Mouse (Mus musculus): Measurements from ENCODE around the gene Cdk5rap3.

The Cdk5rap3 gene

GRCm38 (mm10) chr11:96893203-96893842 is 23.0 kb downstream of the Cdk5rap3 start:
- H3K27me3 ChIP-seq (ENCODE audit: insufficient read depth, low read length), result peaks cover 11% of the 10 kb centered on the region; the same call in 1 of the 2 replicates
- H3K4me1 ChIP-seq (replicated peaks; ENCODE audit: low read depth, low read length), result peaks cover 44% of the 10 kb centered on the region
- H3K36me3 ChIP-seq (ENCODE audit: insufficient read depth, low read length), result no peaks in the 10 kb centered on the region
- H3K9me3 ChIP-seq (ENCODE audit: low read length), result no peaks in the 10 kb centered on the region
- TF ChIP-seq NANOG (IDR thresholded peaks at IDR 0.05; ENCODE audit: borderline replicate concordance, low read length), result no peak
- TF ChIP-seq POU5F1 (IDR thresholded peaks at IDR 0.05; ENCODE audit: borderline replicate concordance, low read length), result no peak
- no peak for TF ChIP-seq CTCF (conservative IDR thresholded peaks at IDR 0.05; ENCODE audit: low read length)
- H3K4me3 ChIP-seq (replicated peaks; ENCODE audit: low read length), result no peak overlapping the region

GRCm38 (mm10) chr11:96891784-96892527 is 24.3 kb downstream of the Cdk5rap3 start:
- H3K27me3 ChIP-seq (ENCODE audit: insufficient read depth, low read length), result peaks cover 11% of the 10 kb centered on the region; the same call in 1 of the 2 replicates
- peaks cover 35% of the 10 kb centered on the region for H3K4me1 ChIP-seq (replicated peaks; ENCODE audit: low read depth, low read length)
- H3K36me3 ChIP-seq (ENCODE audit: insufficient read depth, low read length), result no peaks in the 10 kb centered on the region
- no peaks in the 10 kb centered on the region for H3K9me3 ChIP-seq (ENCODE audit: low read length)
- H3K4me3 ChIP-seq (replicated peaks; ENCODE audit: low read length), result peak overlapping the region; percentile 15; the same call in 1 of the 2 replicates
- TF ChIP-seq CTCF (conservative IDR thresholded peaks at IDR 0.05; ENCODE audit: low read length), result no peak
- no peak for TF ChIP-seq NANOG (IDR thresholded peaks at IDR 0.05; ENCODE audit: borderline replicate concordance, low read length)
- TF ChIP-seq POU5F1 (IDR thresholded peaks at IDR 0.05; ENCODE audit: borderline replicate concordance, low read length), result no peak

- peaks cover 1% of the 10 kb centered on the region; the same call in 1 of the 2 replicates for H3K27me3 ChIP-seq (ENCODE audit: insufficient read depth, low read length)
- H3K9me3 ChIP-seq (ENCODE audit: low read length), result peaks cover 8% of the 10 kb centered on the region; the same call in 1 of the 2 replicates
- TF ChIP-seq NANOG (IDR thresholded peaks at IDR 0.05; ENCODE audit: borderline replicate concordance, low read length) (no peak), CTCF (conservative IDR thresholded peaks at IDR 0.05; ENCODE audit: low read length) (no peak), POU5F1 (IDR thresholded peaks at IDR 0.05; ENCODE audit: borderline replicate concordance, low read length) (no peak)
- no peak overlapping the region for H3K4me3 ChIP-seq (replicated peaks; ENCODE audit: low read length)
- H3K36me3 ChIP-seq (ENCODE audit: insufficient read depth, low read length), result no peaks in the 10 kb centered on the region
- H3K4me1 ChIP-seq (replicated peaks; ENCODE audit: low read depth, low read length), result peaks cover 25% of the 10 kb centered on the region
Observed at GRCm38 (mm10) chr11:96886942-96887546, 29.3 kb downstream of the Cdk5rap3 start.

- Histone ChIP-seq H3K4me1 (replicated peaks; ENCODE audit: low read depth, low read length) (peaks cover 22% of the 10 kb centered on the region), H3K27me3 (ENCODE audit: insufficient read depth, low read length) (no peaks in the 10 kb centered on the region), H3K36me3 (ENCODE audit: insufficient read depth, low read length) (no peaks in the 10 kb centered on the region), H3K9me3 (ENCODE audit: low read length) (peaks cover 8% of the 10 kb centered on the region; the same call in 1 of the 2 replicates), H3K4me3 (replicated peaks; ENCODE audit: low read length) (no peak overlapping the region)
- no peak for TF ChIP-seq POU5F1 (IDR thresholded peaks at IDR 0.05; ENCODE audit: borderline replicate concordance, low read length)
- no peak for TF ChIP-seq NANOG (IDR thresholded peaks at IDR 0.05; ENCODE audit: borderline replicate concordance, low read length)
- no peak for TF ChIP-seq CTCF (conservative IDR thresholded peaks at IDR 0.05; ENCODE audit: low read length)
Observed at GRCm38 (mm10) chr11:96885901-96886340, 30.4 kb downstream of the Cdk5rap3 start.

GRCm38 (mm10) chr11:96880296-96880695 is 36.0 kb downstream of the Cdk5rap3 start:
- TF ChIP-seq CTCF (conservative IDR thresholded peaks at IDR 0.05; ENCODE audit: low read length) (no peak), POU5F1 (IDR thresholded peaks at IDR 0.05; ENCODE audit: borderline replicate concordance, low read length) (no peak), NANOG (IDR thresholded peaks at IDR 0.05; ENCODE audit: borderline replicate concordance, low read length) (no peak)
- H3K9me3 ChIP-seq (ENCODE audit: low read length), result peaks cover 8% of the 10 kb centered on the region; the same call in 1 of the 2 replicates
- H3K36me3 ChIP-seq (ENCODE audit: insufficient read depth, low read length), result no peaks in the 10 kb centered on the region
- H3K27me3 ChIP-seq (ENCODE audit: insufficient read depth, low read length), result peaks cover 47% of the 10 kb centered on the region
- peaks cover 31% of the 10 kb centered on the region for H3K4me1 ChIP-seq (replicated peaks; ENCODE audit: low read depth, low read length)
- no peak overlapping the region for H3K4me3 ChIP-seq (replicated peaks; ENCODE audit: low read length)

GRCm38 (mm10) chr11:96879359-96879758 is 36.9 kb downstream of the Cdk5rap3 start:
- peaks cover 56% of the 10 kb centered on the region for H3K27me3 ChIP-seq (ENCODE audit: insufficient read depth, low read length)
- H3K36me3 ChIP-seq (ENCODE audit: insufficient read depth, low read length), result no peaks in the 10 kb centered on the region
- TF ChIP-seq POU5F1 (IDR thresholded peaks at IDR 0.05; ENCODE audit: borderline replicate concordance, low read length) (no peak), CTCF (conservative IDR thresholded peaks at IDR 0.05; ENCODE audit: low read length) (no peak), NANOG (IDR thresholded peaks at IDR 0.05; ENCODE audit: borderline replicate concordance, low read length) (no peak)
- peaks cover 8% of the 10 kb centered on the region; the same call in 1 of the 2 replicates for H3K9me3 ChIP-seq (ENCODE audit: low read length)
- H3K4me1 ChIP-seq (replicated peaks; ENCODE audit: low read depth, low read length), result peaks cover 38% of the 10 kb centered on the region
- H3K4me3 ChIP-seq (replicated peaks; ENCODE audit: low read length), result no peak overlapping the region

- Histone ChIP-seq H3K27me3 (ENCODE audit: insufficient read depth, low read length) (peaks cover 62% of the 10 kb centered on the region), H3K4me1 (replicated peaks; ENCODE audit: low read depth, low read length) (peaks cover 39% of the 10 kb centered on the region), H3K36me3 (ENCODE audit: insufficient read depth, low read length) (no peaks in the 10 kb centered on the region), H3K9me3 (ENCODE audit: low read length) (0 out of 2 replicates have a peak, but pooled peaks cover 5% of the 10 kb centered on the region), H3K4me3 (replicated peaks; ENCODE audit: low read length) (no peak overlapping the region)
- no peak for TF ChIP-seq NANOG (IDR thresholded peaks at IDR 0.05; ENCODE audit: borderline replicate concordance, low read length)
- TF ChIP-seq CTCF (conservative IDR thresholded peaks at IDR 0.05; ENCODE audit: low read length), result no peak
- TF ChIP-seq POU5F1 (IDR thresholded peaks at IDR 0.05; ENCODE audit: borderline replicate concordance, low read length), result no peak
Observed at GRCm38 (mm10) chr11:96878715-96879114, 37.6 kb downstream of the Cdk5rap3 start.

- TF ChIP-seq POU5F1 (IDR thresholded peaks at IDR 0.05; ENCODE audit: borderline replicate concordance, low read length), result no peak
- TF ChIP-seq NANOG (IDR thresholded peaks at IDR 0.05; ENCODE audit: borderline replicate concordance, low read length), result no peak
- no peak for TF ChIP-seq CTCF (conservative IDR thresholded peaks at IDR 0.05; ENCODE audit: low read length)
Observed at GRCm38 (mm10) chr11:96877071-96877470, 39.2 kb downstream of the Cdk5rap3 start.

More at GRCm38 (mm10) chr11:96877071-96877470, 39.2 kb downstream of the Cdk5rap3 start:
- Histone ChIP-seq H3K27me3 (ENCODE audit: insufficient read depth, low read length) (peaks cover 72% of the 10 kb centered on the region), H3K4me1 (replicated peaks; ENCODE audit: low read depth, low read length) (peaks cover 44% of the 10 kb centered on the region), H3K9me3 (ENCODE audit: low read length) (no peaks in the 10 kb centered on the region), H3K36me3 (ENCODE audit: insufficient read depth, low read length) (no peaks in the 10 kb centered on the region), H3K4me3 (replicated peaks; ENCODE audit: low read length) (no peak overlapping the region)
